Mouse (Mus musculus): Measurements from ENCODE around the gene Ptpn5. TPM values are rescaled to one million over a fixed set of nuclear protein-coding genes. Genes with fewer than 3 reads are reported as not detected.

Ptpn5 gene
- polyA plus RNA-seq, 1 experiment from 2014 or later, result 162 TPM

GRCm38 (mm10) chr7:47116666-47117065 is 16.8 kb downstream of the Ptpn5 start:
- Histone ChIP-seq H3K36me3 (replicated peaks; ENCODE audit: control insufficient read depth, insufficient read depth) (peaks cover 29% of the 10 kb centered on the region), H3K9ac (no peak overlapping the region), H3K9me3 (ENCODE audit: control insufficient read depth, low read length) (no peaks in the 10 kb centered on the region), H3K27me3 (ENCODE audit: control insufficient read depth, insufficient read depth, low read length) (no peaks in the 10 kb centered on the region), H3K4me1 (replicated peaks; ENCODE audit: control insufficient read depth, insufficient read depth, low read length) (no peaks in the 10 kb centered on the region), H3K4me3 (replicated peaks; ENCODE audit: low read length) (no peak overlapping the region), H3K4me2 (replicated peaks) (no peak overlapping the region), H3K27ac (no peak overlapping the region)
- ATAC-seq (ENCODE audit: low FRiP score) (no peak), DNase-seq (ENCODE audit: low spot score) (no peak)
- 85% methylated on average over 6 of the region's 6 CpGs for WGBS

- Histone ChIP-seq H3K27me3 (ENCODE audit: control insufficient read depth, insufficient read depth, low read length) (no peaks in the 10 kb centered on the region), H3K9ac (no peak overlapping the region), H3K4me2 (replicated peaks) (no peak overlapping the region), H3K4me3 (replicated peaks; ENCODE audit: low read length) (no peak overlapping the region), H3K27ac (no peak overlapping the region), H3K4me1 (replicated peaks; ENCODE audit: control insufficient read depth, insufficient read depth, low read length) (no peaks in the 10 kb centered on the region), H3K36me3 (replicated peaks; ENCODE audit: control insufficient read depth, insufficient read depth) (peaks cover 30% of the 10 kb centered on the region), H3K9me3 (ENCODE audit: control insufficient read depth, low read length) (no peaks in the 10 kb centered on the region)
- WGBS, result 90% methylated on average over 2 of the region's 2 CpGs
- no peak for DNase-seq (ENCODE audit: low spot score)
- no peak for ATAC-seq (ENCODE audit: low FRiP score)
Measured at GRCm38 (mm10) chr7:47115491-47115890, 18.0 kb downstream of the Ptpn5 start.

GRCm38 (mm10) chr7:47113383-47113782 is 20.1 kb downstream of the Ptpn5 start:
- Histone ChIP-seq H3K4me1 (replicated peaks; ENCODE audit: control insufficient read depth, insufficient read depth, low read length) (no peaks in the 10 kb centered on the region), H3K27ac (no peak overlapping the region), H3K27me3 (ENCODE audit: control insufficient read depth, insufficient read depth, low read length) (no peaks in the 10 kb centered on the region), H3K9me3 (ENCODE audit: control insufficient read depth, low read length) (no peaks in the 10 kb centered on the region), H3K9ac (no peak overlapping the region), H3K4me2 (replicated peaks) (no peak overlapping the region), H3K4me3 (replicated peaks; ENCODE audit: low read length) (no peak overlapping the region), H3K36me3 (replicated peaks; ENCODE audit: control insufficient read depth, insufficient read depth) (peaks cover 45% of the 10 kb centered on the region)
- WGBS, result 91% methylated on average over 7 of the region's 7 CpGs
- DNase-seq (ENCODE audit: low spot score) (no peak), ATAC-seq (ENCODE audit: low FRiP score) (no peak)

- Histone ChIP-seq H3K9ac (no peak overlapping the region), H3K27me3 (ENCODE audit: control insufficient read depth, insufficient read depth, low read length) (no peaks in the 10 kb centered on the region), H3K4me2 (replicated peaks) (no peak overlapping the region), H3K9me3 (ENCODE audit: control insufficient read depth, low read length) (no peaks in the 10 kb centered on the region), H3K36me3 (replicated peaks; ENCODE audit: control insufficient read depth, insufficient read depth) (peaks cover 52% of the 10 kb centered on the region), H3K27ac (no peak overlapping the region), H3K4me1 (replicated peaks; ENCODE audit: control insufficient read depth, insufficient read depth, low read length) (no peaks in the 10 kb centered on the region), H3K4me3 (replicated peaks; ENCODE audit: low read length) (no peak overlapping the region)
- ATAC-seq (ENCODE audit: low FRiP score) (no peak), DNase-seq (ENCODE audit: low spot score) (no peak)
- 92% methylated on average over 5 of the region's 5 CpGs for WGBS
Measured at GRCm38 (mm10) chr7:47112036-47112435, 21.4 kb downstream of the Ptpn5 start.

- no peak overlapping the region for H3K9ac ChIP-seq
- no peaks in the 10 kb centered on the region for H3K27me3 ChIP-seq (ENCODE audit: control insufficient read depth, insufficient read depth, low read length)
- no peak overlapping the region for H3K4me2 ChIP-seq (replicated peaks)
- 84% methylated on average over 3 of the region's 3 CpGs for WGBS
- H3K9me3 ChIP-seq (ENCODE audit: control insufficient read depth, low read length), result no peaks in the 10 kb centered on the region
- no peak overlapping the region for H3K27ac ChIP-seq
- DNase-seq (ENCODE audit: low spot score) (no peak), ATAC-seq (ENCODE audit: low FRiP score) (no peak)
- no peak overlapping the region for H3K4me3 ChIP-seq (replicated peaks; ENCODE audit: low read length)
- H3K4me1 ChIP-seq (replicated peaks; ENCODE audit: control insufficient read depth, insufficient read depth, low read length), result no peaks in the 10 kb centered on the region
- H3K36me3 ChIP-seq (replicated peaks; ENCODE audit: control insufficient read depth, insufficient read depth), result peaks cover 54% of the 10 kb centered on the region
Measured at GRCm38 (mm10) chr7:47111121-47111520, 22.4 kb downstream of the Ptpn5 start.

- Histone ChIP-seq H3K4me3 (replicated peaks; ENCODE audit: low read length) (no peak overlapping the region), H3K4me2 (replicated peaks) (no peak overlapping the region), H3K9ac (no peak overlapping the region), H3K9me3 (ENCODE audit: control insufficient read depth, low read length) (no peaks in the 10 kb centered on the region), H3K27me3 (ENCODE audit: control insufficient read depth, insufficient read depth, low read length) (no peaks in the 10 kb centered on the region), H3K36me3 (replicated peaks; ENCODE audit: control insufficient read depth, insufficient read depth) (peaks cover 56% of the 10 kb centered on the region), H3K4me1 (replicated peaks; ENCODE audit: control insufficient read depth, insufficient read depth, low read length) (no peaks in the 10 kb centered on the region), H3K27ac (no peak overlapping the region)
- ATAC-seq (ENCODE audit: low FRiP score), result no peak
- 84% methylated on average over 7 of the region's 7 CpGs for WGBS
- no peak for DNase-seq (ENCODE audit: low spot score)
Measured at GRCm38 (mm10) chr7:47110511-47110910, 23.0 kb downstream of the Ptpn5 start.

GRCm38 (mm10) chr7:47108779-47109189 is 24.7 kb downstream of the Ptpn5 start:
- Histone ChIP-seq H3K36me3 (replicated peaks; ENCODE audit: control insufficient read depth, insufficient read depth) (peaks cover 68% of the 10 kb centered on the region), H3K4me1 (replicated peaks; ENCODE audit: control insufficient read depth, insufficient read depth, low read length) (no peaks in the 10 kb centered on the region), H3K9ac (no peak overlapping the region), H3K4me3 (replicated peaks; ENCODE audit: low read length) (no peak overlapping the region), H3K27me3 (ENCODE audit: control insufficient read depth, insufficient read depth, low read length) (no peaks in the 10 kb centered on the region), H3K27ac (no peak overlapping the region), H3K4me2 (replicated peaks) (no peak overlapping the region), H3K9me3 (ENCODE audit: control insufficient read depth, low read length) (no peaks in the 10 kb centered on the region)
- no peak for ATAC-seq (ENCODE audit: low FRiP score)
- 89% methylated on average over 13 of the region's 13 CpGs for WGBS
- no peak for DNase-seq (ENCODE audit: low spot score)

GRCm38 (mm10) chr7:47106949-47107348 is 26.5 kb downstream of the Ptpn5 start:
- ATAC-seq (ENCODE audit: low FRiP score) (no peak), DNase-seq (ENCODE audit: low spot score) (no peak)
- H3K9me3 ChIP-seq (ENCODE audit: control insufficient read depth, low read length), result no peaks in the 10 kb centered on the region
- no peak overlapping the region for H3K9ac ChIP-seq
- H3K4me2 ChIP-seq (replicated peaks), result no peak overlapping the region
- H3K27me3 ChIP-seq (ENCODE audit: control insufficient read depth, insufficient read depth, low read length), result no peaks in the 10 kb centered on the region
- no peak overlapping the region for H3K4me3 ChIP-seq (replicated peaks; ENCODE audit: low read length)
- no peaks in the 10 kb centered on the region for H3K4me1 ChIP-seq (replicated peaks; ENCODE audit: control insufficient read depth, insufficient read depth, low read length)
- peaks cover 64% of the 10 kb centered on the region for H3K36me3 ChIP-seq (replicated peaks; ENCODE audit: control insufficient read depth, insufficient read depth)
- H3K27ac ChIP-seq, result no peak overlapping the region

DNA sequence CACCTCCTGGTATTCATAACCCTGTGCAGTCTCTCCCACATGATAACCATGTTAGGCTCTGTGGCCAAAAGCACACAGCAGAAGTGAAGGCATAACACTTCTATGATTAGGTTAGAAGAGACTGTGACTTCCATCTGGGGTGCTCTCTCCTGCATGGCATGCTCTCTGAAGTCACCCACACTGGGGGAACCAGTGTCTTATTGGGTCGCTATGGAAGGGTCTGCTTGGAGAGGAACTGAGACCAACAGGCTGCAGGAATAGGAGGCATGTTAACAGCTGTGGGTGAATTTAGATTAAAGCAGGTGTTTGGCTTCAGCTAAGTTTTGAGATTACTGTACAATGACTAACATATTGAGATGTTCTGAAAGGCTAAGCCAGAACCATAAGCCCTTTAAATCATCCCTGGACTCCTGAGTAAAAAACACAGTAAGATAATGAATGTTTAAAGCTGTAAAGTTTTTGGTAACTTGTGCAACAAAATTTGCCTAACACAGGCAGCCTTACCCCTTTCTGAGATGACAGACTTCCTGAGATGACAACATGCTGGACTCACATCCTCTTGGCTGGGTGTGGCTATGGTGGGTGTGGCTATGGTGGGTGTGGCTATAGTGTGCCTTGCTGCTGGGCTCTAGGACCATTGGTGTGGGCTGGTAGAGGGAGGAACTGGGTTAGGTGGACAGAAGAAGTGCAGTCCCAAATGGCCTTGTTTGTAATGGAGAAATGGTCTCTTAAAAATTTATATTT is 29.6 kb downstream of the Ptpn5 start:
- no peak for DNase-seq (ENCODE audit: low spot score)
- H3K4me3 ChIP-seq (replicated peaks; ENCODE audit: low read length), result no peak overlapping the region
- ATAC-seq (ENCODE audit: low FRiP score), result no peak
- H3K4me2 ChIP-seq (replicated peaks), result no peak overlapping the region
- no peak overlapping the region for H3K27ac ChIP-seq
- no peak overlapping the region for H3K9ac ChIP-seq
- WGBS, result 91% methylated on average over 1 of the region's 1 CpGs
- no peaks in the 10 kb centered on the region for H3K4me1 ChIP-seq (replicated peaks; ENCODE audit: control insufficient read depth, insufficient read depth, low read length)
- no peaks in the 10 kb centered on the region for H3K27me3 ChIP-seq (ENCODE audit: control insufficient read depth, insufficient read depth, low read length)
- no peaks in the 10 kb centered on the region for H3K9me3 ChIP-seq (ENCODE audit: control insufficient read depth, low read length)
- H3K36me3 ChIP-seq (replicated peaks; ENCODE audit: control insufficient read depth, insufficient read depth), result peaks cover 42% of the 10 kb centered on the region

DNA sequence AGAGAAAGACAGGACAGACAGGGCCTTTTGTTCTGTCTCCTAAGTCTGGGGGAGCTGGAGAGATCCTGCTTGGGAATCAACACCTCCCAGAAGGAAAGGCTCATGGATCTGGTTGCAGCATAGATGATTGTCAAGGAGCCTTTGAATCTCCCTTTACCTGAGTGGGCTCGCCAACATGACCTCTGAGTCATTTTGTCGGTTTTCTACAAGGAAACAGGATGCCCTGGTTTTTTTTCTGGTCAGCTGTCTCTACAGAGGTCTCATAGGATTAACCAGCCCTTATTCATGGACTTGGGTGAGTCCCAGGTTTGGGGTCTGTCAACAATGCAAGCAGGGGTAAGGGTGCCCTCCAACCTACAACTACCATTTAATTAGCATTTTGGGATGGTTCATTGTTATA is 30.5 kb downstream of the Ptpn5 start:
- Histone ChIP-seq H3K9me3 (ENCODE audit: control insufficient read depth, low read length) (no peaks in the 10 kb centered on the region), H3K27me3 (ENCODE audit: control insufficient read depth, insufficient read depth, low read length) (no peaks in the 10 kb centered on the region), H3K36me3 (replicated peaks; ENCODE audit: control insufficient read depth, insufficient read depth) (peaks cover 37% of the 10 kb centered on the region), H3K27ac (no peak overlapping the region), H3K4me3 (replicated peaks; ENCODE audit: low read length) (no peak overlapping the region), H3K4me1 (replicated peaks; ENCODE audit: control insufficient read depth, insufficient read depth, low read length) (no peaks in the 10 kb centered on the region), H3K4me2 (replicated peaks) (no peak overlapping the region), H3K9ac (no peak overlapping the region)
- WGBS, result 83% methylated on average over 2 of the region's 2 CpGs
- ATAC-seq (ENCODE audit: low FRiP score), result no peak
- DNase-seq (ENCODE audit: low spot score), result no peak
